ENCODE assay signal across 15 mouse cellular contexts in the genomic region with DNA sequence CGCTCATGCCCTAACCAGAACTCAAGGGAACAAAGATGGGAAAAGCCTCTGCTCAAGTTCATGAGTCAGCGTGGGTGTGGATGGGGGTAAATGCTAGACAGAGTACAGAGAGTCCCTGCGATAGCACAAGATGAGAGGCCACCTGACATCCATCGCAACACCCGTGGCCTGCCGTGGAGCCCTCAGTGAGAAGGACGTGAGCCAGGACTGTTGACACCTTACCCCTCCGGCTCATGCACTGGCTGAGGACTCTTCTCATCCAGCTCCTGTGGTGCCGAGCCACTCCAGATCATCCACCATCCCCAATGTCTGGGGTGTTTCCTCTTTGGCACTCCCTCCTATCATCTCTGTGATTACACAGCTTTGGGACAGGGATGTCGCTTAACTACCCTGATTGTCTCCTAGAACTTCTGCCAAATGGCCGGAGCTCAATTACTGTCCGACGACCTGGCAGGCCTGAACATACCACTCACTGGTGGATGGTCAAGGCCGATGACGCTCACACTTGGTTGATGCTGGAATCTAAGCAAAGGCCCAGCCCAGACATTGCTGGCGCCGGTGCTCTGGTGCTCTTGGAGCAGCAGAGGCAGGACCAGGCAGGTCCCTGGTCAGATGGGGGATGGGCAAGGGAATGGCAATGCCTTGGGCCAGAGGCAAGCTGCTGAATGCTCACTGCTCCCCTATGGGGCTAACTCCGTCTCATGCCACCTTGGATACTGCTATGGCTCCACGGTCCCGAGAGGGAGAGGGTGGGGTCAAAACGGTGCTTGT. TPM values are rescaled to one million over a fixed set of nuclear protein-coding genes. Genes with fewer than 3 reads are reported as not detected.
A peak's percentile ranks its signal among the peaks of the same experiment; 100 is the strongest.
DNase-seq lines count a peak whose midpoint lies in the region; ATAC-seq lines count a peak whose summit lies in the region.
"Had no signal": no experiment of that assay in that cellular context is flagged by ENCODE, and none has a peak within 500 bp of the region (broad histone marks: within the 10 kb centered on the region; RNA-seq: fewer than 3 reads in every experiment).

No protein-coding gene starts in this region.

- H3K4me2 ChIP-seq in liver, embryonic 12.5 days: no peak overlapping the region
- no peak overlapping the region for H3K4me2 ChIP-seq in liver, embryonic 11.5 days
- H3K4me2 ChIP-seq in limb, embryonic 12.5 days: no peak overlapping the region
- H3K4me2 ChIP-seq in forebrain, embryonic 12.5 days: no peak overlapping the region
- H3K4me2 ChIP-seq: embryonic facial prominence, embryonic 13.5 days; liver, embryonic 15.5 days had no signal

- H3K4me3 ChIP-seq in liver, embryonic 12.5 days: no peak overlapping the region
- no peak overlapping the region for H3K4me3 ChIP-seq in liver, embryonic 11.5 days (ENCODE audit: low read depth, low read length)
- H3K4me3 ChIP-seq in embryonic facial prominence, embryonic 10.5 days: no peak overlapping the region
- H3K4me3 ChIP-seq in limb, embryonic 12.5 days (replicated peaks): no peak overlapping the region
- no peak overlapping the region for H3K4me3 ChIP-seq in forebrain, embryonic 12.5 days (replicated peaks)
- H3K4me3 ChIP-seq: embryonic facial prominence, embryonic 13.5 days; liver, embryonic 15.5 days; megakaryocyte, embryonic 14.5 days had no signal

- H3K9me3 ChIP-seq in liver, embryonic 12.5 days (replicated peaks): no peaks in the 10 kb centered on the region
- no peaks in the 10 kb centered on the region for H3K9me3 ChIP-seq in liver, embryonic 11.5 days (ENCODE audit: control insufficient read depth, low read length)
- no peaks in the 10 kb centered on the region for H3K9me3 ChIP-seq in embryonic facial prominence, embryonic 10.5 days
- no peaks in the 10 kb centered on the region for H3K9me3 ChIP-seq in limb, embryonic 12.5 days
- no peaks in the 10 kb centered on the region for H3K9me3 ChIP-seq in forebrain, embryonic 12.5 days
- H3K9me3 ChIP-seq: embryonic facial prominence, embryonic 13.5 days; liver, embryonic 15.5 days; megakaryocyte, embryonic 14.5 days had no signal

- H3K27ac ChIP-seq in liver, embryonic 12.5 days: no peak overlapping the region
- no peak overlapping the region for H3K27ac ChIP-seq in liver, embryonic 11.5 days (ENCODE audit: low read depth, low read length)
- peak overlapping the region; percentile 82 for H3K27ac ChIP-seq in embryonic facial prominence, embryonic 10.5 days (replicated peaks)
- peak overlapping the region; percentile 91; the same call in 1 of the 2 replicates for H3K27ac ChIP-seq in limb, embryonic 12.5 days
- H3K27ac ChIP-seq in forebrain, embryonic 12.5 days: no peak overlapping the region
- H3K27ac ChIP-seq: liver, embryonic 15.5 days had no signal

- peaks cover 81% of the 10 kb centered on the region for H3K27me3 ChIP-seq in liver, embryonic 12.5 days (replicated peaks)
- peaks cover 8% of the 10 kb centered on the region for H3K27me3 ChIP-seq in liver, embryonic 11.5 days (replicated peaks; ENCODE audit: control insufficient read depth, insufficient read depth, low read length)
- peaks cover 68% of the 10 kb centered on the region for H3K27me3 ChIP-seq in embryonic facial prominence, embryonic 10.5 days (replicated peaks; ENCODE audit: low read depth, poor library complexity, severe bottlenecking)
- H3K27me3 ChIP-seq in limb, embryonic 12.5 days: no peaks in the 10 kb centered on the region
- peaks cover 26% of the 10 kb centered on the region; the same call in 1 of the 2 replicates for H3K27me3 ChIP-seq in forebrain, embryonic 12.5 days
- H3K27me3 ChIP-seq: embryonic facial prominence, embryonic 13.5 days had no signal

- 55% methylated on average over 21 of the region's 21 CpGs for WGBS in liver, embryonic 12.5 days (ENCODE audit: insufficient replicate concordance)
- 62% methylated on average over 21 of the region's 21 CpGs for WGBS in liver, embryonic 11.5 days
- 68% methylated on average over 21 of the region's 21 CpGs for WGBS in embryonic facial prominence, embryonic 10.5 days
- WGBS in limb, embryonic 12.5 days: 53% methylated on average over 21 of the region's 21 CpGs
- 81% methylated on average over 21 of the region's 21 CpGs for WGBS in forebrain, embryonic 12.5 days

- peaks cover 18% of the 10 kb centered on the region for H3K4me1 ChIP-seq in liver, embryonic 12.5 days
- peaks cover 23% of the 10 kb centered on the region for H3K4me1 ChIP-seq in liver, embryonic 11.5 days (replicated peaks; ENCODE audit: control insufficient read depth, insufficient read depth, low read length)
- H3K4me1 ChIP-seq in embryonic facial prominence, embryonic 10.5 days: peaks cover 90% of the 10 kb centered on the region
- peaks cover 96% of the 10 kb centered on the region for H3K4me1 ChIP-seq in limb, embryonic 12.5 days (replicated peaks)
- peaks cover 59% of the 10 kb centered on the region for H3K4me1 ChIP-seq in forebrain, embryonic 12.5 days
- H3K4me1 ChIP-seq: liver, embryonic 15.5 days had no signal

- peak; percentile 66 for DNase-seq in cerebellum, adult 9-10 months
- DNase-seq in liver, embryonic 11.5 days (ENCODE audit: low spot score): no peak
- DNase-seq in embryonic facial prominence, embryonic 10.5 days (ENCODE audit: low spot score): no peak
- DNase-seq in thymus, postnatal 4 days: no peak
- DNase-seq: adrenal gland, adult 2 months; spleen, adult 18-20 months; thymus, adult 18-20 months had no signal

- no peak for ATAC-seq in cerebellum, adult (ENCODE audit: insufficient number of reproducible peaks, low FRiP score, low TSS enrichment)
- 0 out of 2 replicates have a peak, but pooled peaks have one; percentile 4 for ATAC-seq in liver, embryonic 12.5 days
- ATAC-seq in liver, embryonic 11.5 days (replicated peaks; ENCODE audit: low FRiP score): no peak
- ATAC-seq in limb, embryonic 12.5 days (ENCODE audit: insufficient number of reproducible peaks, insufficient read depth, low FRiP score, low TSS enrichment, low read depth): no peak
- no peak for ATAC-seq in forebrain, embryonic 12.5 days (ENCODE audit: low FRiP score)
- ATAC-seq: intestine, embryonic 16.5 days had no signal

- no peak overlapping the region for H3K9ac ChIP-seq in liver, embryonic 12.5 days
- no peak overlapping the region for H3K9ac ChIP-seq in liver, embryonic 11.5 days (ENCODE audit: low read depth, low read length)
- H3K9ac ChIP-seq in limb, embryonic 12.5 days (replicated peaks): no peak overlapping the region; the same call in 1 of the 2 replicates
- no peak overlapping the region; the same call in 1 of the 2 replicates for H3K9ac ChIP-seq in forebrain, embryonic 12.5 days
- H3K9ac ChIP-seq: embryonic facial prominence, embryonic 13.5 days; liver, embryonic 15.5 days had no signal

- H3K36me3 ChIP-seq in liver, embryonic 12.5 days: no peaks in the 10 kb centered on the region
- no peaks in the 10 kb centered on the region for H3K36me3 ChIP-seq in liver, embryonic 11.5 days (ENCODE audit: control insufficient read depth, insufficient read depth, low read length)
- H3K36me3 ChIP-seq in embryonic facial prominence, embryonic 10.5 days (replicated peaks): no peaks in the 10 kb centered on the region
- no peaks in the 10 kb centered on the region for H3K36me3 ChIP-seq in limb, embryonic 12.5 days
- H3K36me3 ChIP-seq in forebrain, embryonic 12.5 days (replicated peaks): no peaks in the 10 kb centered on the region
- H3K36me3 ChIP-seq: embryonic facial prominence, embryonic 13.5 days; liver, embryonic 15.5 days had no signal

RNA-seq across cellular contexts. Expression of gene Unc5b, which starts 25.8 kb away (rescaled TPM):
- polyA plus RNA-seq in liver, embryonic 12.5 days (2016; fragmentation: Nextera tagmentation; extraction: Ambion mirVana): 1.3 and 1.4 TPM in 2 replicates
- 3.2 and 4.2 TPM in 2 replicates for polyA plus RNA-seq in liver, embryonic 11.5 days (2014; fragmentation: Nextera tagmentation; extraction: Ambion mirVana)
- polyA plus RNA-seq in embryonic facial prominence, embryonic 10.5 days (2016; fragmentation: Nextera tagmentation; extraction: Ambion mirVana): 6.0 and 7.2 TPM in 2 replicates
- polyA plus RNA-seq in limb, embryonic 12.5 days (2016; fragmentation: Nextera tagmentation; extraction: Ambion mirVana): 12.7 and 13.5 TPM in 2 replicates
- 3.6 and 4.7 TPM in 2 replicates for polyA plus RNA-seq in forebrain, embryonic 12.5 days (2016; fragmentation: Nextera tagmentation; extraction: Ambion mirVana)

RNA-seq across cellular contexts. Expression of gene Slc29a3, which starts 53.0 kb away (rescaled TPM):
- 3.6 and 4.2 TPM in 2 replicates for polyA plus RNA-seq in liver, embryonic 12.5 days (2016; fragmentation: Nextera tagmentation; extraction: Ambion mirVana)
- polyA plus RNA-seq in liver, embryonic 11.5 days (2014; fragmentation: Nextera tagmentation; extraction: Ambion mirVana): 4.3 and 4.8 TPM in 2 replicates
- 9.4 and 12.7 TPM in 2 replicates for polyA plus RNA-seq in embryonic facial prominence, embryonic 10.5 days (2016; fragmentation: Nextera tagmentation; extraction: Ambion mirVana)
- 9.4 and 9.6 TPM in 2 replicates for polyA plus RNA-seq in limb, embryonic 12.5 days (2016; fragmentation: Nextera tagmentation; extraction: Ambion mirVana)
- polyA plus RNA-seq in forebrain, embryonic 12.5 days (2016; fragmentation: Nextera tagmentation; extraction: Ambion mirVana): 9.6 and 10.3 TPM in 2 replicates

Comparison
In these comparisons a context has a peak if more than half of its experiments do, and no peak if none do; other contexts are left out.
1. H3K27ac ChIP-seq: peak in embryonic facial prominence, embryonic 10.5 days (single experiment) and limb, embryonic 12.5 days (single experiment); none in liver, embryonic 12.5 days (single experiment), liver, embryonic 11.5 days (single experiment) and forebrain, embryonic 12.5 days (single experiment).